In genomic region chr16:4935931-4936703, GRCm38 (mm10) we compare ENCODE assay signal across 13 mouse cellular contexts. TPM values are rescaled to one million over a fixed set of nuclear protein-coding genes. Genes with fewer than 3 reads are reported as not detected.
DNase-seq lines count a peak whose midpoint lies in the region; ATAC-seq lines count a peak whose summit lies in the region.
"Had no signal": no experiment of that assay in that cellular context is flagged by ENCODE, and none has a peak within 500 bp of the region (broad histone marks: within the 10 kb centered on the region; RNA-seq: fewer than 3 reads in every experiment).

No protein-coding gene starts in this region.

- H3K4me1 ChIP-seq in kidney, embryonic 15.5 days, result peaks cover 22% of the 10 kb centered on the region
- H3K4me1 ChIP-seq in neural tube, embryonic 13.5 days (replicated peaks), result peaks cover 24% of the 10 kb centered on the region
- peaks cover 19% of the 10 kb centered on the region for H3K4me1 ChIP-seq in forebrain, embryonic 12.5 days

- H3K36me3 ChIP-seq in kidney, embryonic 15.5 days, result peaks cover 79% of the 10 kb centered on the region
- H3K36me3 ChIP-seq in neural tube, embryonic 13.5 days, result peaks cover 80% of the 10 kb centered on the region
- peaks cover 79% of the 10 kb centered on the region for H3K36me3 ChIP-seq in forebrain, embryonic 12.5 days (replicated peaks)

- H3K4me2 ChIP-seq in kidney, embryonic 15.5 days, result no peak overlapping the region
- H3K4me2 ChIP-seq in neural tube, embryonic 13.5 days, result no peak overlapping the region
- H3K4me2 ChIP-seq in forebrain, embryonic 12.5 days, result no peak overlapping the region
- H3K4me2 ChIP-seq: midbrain, embryonic 15.5 days had no signal

- no peak overlapping the region for H3K4me3 ChIP-seq in kidney, embryonic 15.5 days (replicated peaks)
- no peak overlapping the region for H3K4me3 ChIP-seq in neural tube, embryonic 13.5 days
- H3K4me3 ChIP-seq in forebrain, embryonic 12.5 days (replicated peaks), result no peak overlapping the region
- H3K4me3 ChIP-seq: midbrain, embryonic 15.5 days had no signal

- peak; percentile 6; the same call in 1 of the 2 replicates for ATAC-seq in frontal cortex, adult (ENCODE audit: low TSS enrichment)
- no peak for ATAC-seq in kidney, embryonic 15.5 days (replicated peaks; ENCODE audit: low FRiP score)
- no peak for ATAC-seq in neural tube, embryonic 13.5 days (ENCODE audit: low read depth)
- ATAC-seq in forebrain, embryonic 12.5 days (ENCODE audit: low FRiP score), result no peak
- ATAC-seq: midbrain, embryonic 15.5 days had no signal

- H3K9ac ChIP-seq in kidney, embryonic 15.5 days, result no peak overlapping the region
- no peak overlapping the region for H3K9ac ChIP-seq in neural tube, embryonic 13.5 days
- H3K9ac ChIP-seq in forebrain, embryonic 12.5 days, result no peak overlapping the region
- H3K9ac ChIP-seq: midbrain, embryonic 15.5 days had no signal

- 81% methylated on average over 10 of the region's 10 CpGs for WGBS in kidney, embryonic 15.5 days
- WGBS in neural tube, embryonic 13.5 days, result 88% methylated on average over 10 of the region's 10 CpGs
- 93% methylated on average over 10 of the region's 10 CpGs for WGBS in forebrain, embryonic 12.5 days

- H3K27ac ChIP-seq in kidney, embryonic 15.5 days, result peak overlapping the region; percentile 71
- 0 out of 2 replicates have a peak overlapping the region, but pooled peaks have one; percentile 9 for H3K27ac ChIP-seq in neural tube, embryonic 13.5 days (replicated peaks)
- H3K27ac ChIP-seq in forebrain, embryonic 12.5 days, result no peak overlapping the region
- H3K27ac ChIP-seq: midbrain, embryonic 15.5 days had no signal

- no peak for DNase-seq in frontal cortex, postnatal 36 days (ENCODE audit: low spot score in 2 of 2)
- DNase-seq in kidney, postnatal 4 days, result no peak
- DNase-seq in neural tube, embryonic 10.5 days (ENCODE audit: extremely low spot score, low spot score), result no peak
- no peak for DNase-seq in cerebellum, postnatal 25 days
- DNase-seq: adrenal gland, adult 2 months; cerebellum, adult 9-10 months; gastrocnemius, postnatal 25 days; liver had no signal

- no peaks in the 10 kb centered on the region for H3K9me3 ChIP-seq in kidney, embryonic 15.5 days (replicated peaks)
- H3K9me3 ChIP-seq in neural tube, embryonic 13.5 days, result no peaks in the 10 kb centered on the region
- H3K9me3 ChIP-seq in forebrain, embryonic 12.5 days, result no peaks in the 10 kb centered on the region
- H3K9me3 ChIP-seq: midbrain, embryonic 15.5 days had no signal

- H3K27me3 ChIP-seq in kidney, embryonic 15.5 days, result no peaks in the 10 kb centered on the region
- H3K27me3 ChIP-seq in neural tube, embryonic 13.5 days, result no peaks in the 10 kb centered on the region
- H3K27me3 ChIP-seq in forebrain, embryonic 12.5 days, result no peaks in the 10 kb centered on the region
- H3K27me3 ChIP-seq: midbrain, embryonic 15.5 days had no signal

RNA-seq across cellular contexts. Expression of gene Nudt16l1, which starts 2.4 kb away (rescaled TPM):
- polyA plus RNA-seq in kidney, embryonic 15.5 days (2015; fragmentation: Nextera tagmentation; extraction: Ambion mirVana), result 151 and 155 TPM in 2 replicates
- polyA plus RNA-seq in neural tube, embryonic 13.5 days (2015; fragmentation: Nextera tagmentation; extraction: Ambion mirVana), result 134 and 143 TPM in 2 replicates
- polyA plus RNA-seq in forebrain, embryonic 12.5 days (2016; fragmentation: Nextera tagmentation; extraction: Ambion mirVana), result 124 and 125 TPM in 2 replicates

RNA-seq across cellular contexts. Expression of gene Anks3, which starts 27.9 kb away (rescaled TPM):
- polyA plus RNA-seq in kidney, embryonic 15.5 days (2015; fragmentation: Nextera tagmentation; extraction: Ambion mirVana), result 59.7 and 69.3 TPM in 2 replicates
- polyA plus RNA-seq in neural tube, embryonic 13.5 days (2015; fragmentation: Nextera tagmentation; extraction: Ambion mirVana), result 64.0 and 67.0 TPM in 2 replicates
- polyA plus RNA-seq in forebrain, embryonic 12.5 days (2016; fragmentation: Nextera tagmentation; extraction: Ambion mirVana), result 53.3 and 58.4 TPM in 2 replicates

RNA-seq across cellular contexts. Expression of gene Mgrn1, which starts 50.1 kb away (rescaled TPM):
- polyA plus RNA-seq in kidney, embryonic 15.5 days (2015; fragmentation: Nextera tagmentation; extraction: Ambion mirVana), result 88.2 and 98.1 TPM in 2 replicates
- 105 and 110 TPM in 2 replicates for polyA plus RNA-seq in neural tube, embryonic 13.5 days (2015; fragmentation: Nextera tagmentation; extraction: Ambion mirVana)
- 80.2 and 85.1 TPM in 2 replicates for polyA plus RNA-seq in forebrain, embryonic 12.5 days (2016; fragmentation: Nextera tagmentation; extraction: Ambion mirVana)

RNA-seq across cellular contexts. Expression of gene Ubald1, which starts 56.0 kb away (rescaled TPM):
- 37.4 and 39.7 TPM in 2 replicates for polyA plus RNA-seq in kidney, embryonic 15.5 days (2015; fragmentation: Nextera tagmentation; extraction: Ambion mirVana)
- 54.4 and 66.3 TPM in 2 replicates for polyA plus RNA-seq in neural tube, embryonic 13.5 days (2015; fragmentation: Nextera tagmentation; extraction: Ambion mirVana)
- 23.8 and 27.2 TPM in 2 replicates for polyA plus RNA-seq in forebrain, embryonic 12.5 days (2016; fragmentation: Nextera tagmentation; extraction: Ambion mirVana)
